In genomic region chr7:120163581-120164251, GRCm38 (mm10) we compare ENCODE assay signal across 28 mouse cellular contexts. TPM values are rescaled to one million over a fixed set of nuclear protein-coding genes. Genes with fewer than 3 reads are reported as not detected.
DNase-seq lines count a peak whose midpoint lies in the region; ATAC-seq and TF ChIP-seq lines count a peak whose summit lies in the region.
"Had no signal": no experiment of that assay in that cellular context is flagged by ENCODE, and none has a peak within 500 bp of the region (broad histone marks: within the 10 kb centered on the region; RNA-seq: fewer than 3 reads in every experiment).

No protein-coding gene starts in this region.

- H3K4me1 ChIP-seq in heart, embryonic 10.5 days: no peaks in the 10 kb centered on the region
- H3K4me1 ChIP-seq in midbrain, embryonic 11.5 days (ENCODE audit: control insufficient read depth, insufficient read depth, low read length): no peaks in the 10 kb centered on the region
- no peaks in the 10 kb centered on the region for H3K4me1 ChIP-seq in midbrain, postnatal 0 days (ENCODE audit: insufficient read depth, low read length)
- H3K4me1 ChIP-seq: heart, embryonic 15.5 days; intestine, embryonic 15.5 days; limb, embryonic 13.5 days; liver, embryonic 13.5 days; lung, embryonic 15.5 days; stomach, embryonic 15.5 days had no signal

- H3K4me2 ChIP-seq in midbrain, embryonic 11.5 days: no peak overlapping the region
- no peak overlapping the region for H3K4me2 ChIP-seq in midbrain, postnatal 0 days (ENCODE audit: low read depth, low read length, poor library complexity, severe bottlenecking)
- H3K4me2 ChIP-seq: heart, embryonic 15.5 days; intestine, embryonic 15.5 days; limb, embryonic 13.5 days; liver, embryonic 13.5 days; lung, embryonic 15.5 days; stomach, embryonic 15.5 days had no signal

- H3K27ac ChIP-seq in heart, embryonic 10.5 days: no peak overlapping the region
- H3K27ac ChIP-seq in midbrain, embryonic 11.5 days (ENCODE audit: low read depth, low read length): no peak overlapping the region
- no peak overlapping the region for H3K27ac ChIP-seq in midbrain, postnatal 0 days (ENCODE audit: low read depth, low read length)
- H3K27ac ChIP-seq: heart, embryonic 15.5 days; intestine, embryonic 15.5 days; limb, embryonic 13.5 days; liver, embryonic 13.5 days; lung, embryonic 15.5 days; macrophage; stomach, embryonic 15.5 days had no signal

- no peak overlapping the region for H3K4me3 ChIP-seq in heart, embryonic 10.5 days
- H3K4me3 ChIP-seq in midbrain, embryonic 11.5 days (ENCODE audit: low read depth, low read length): no peak overlapping the region
- no peak overlapping the region for H3K4me3 ChIP-seq in midbrain, postnatal 0 days (ENCODE audit: low read depth, low read length)
- H3K4me3 ChIP-seq: heart, embryonic 15.5 days; intestine, embryonic 15.5 days; limb, embryonic 13.5 days; liver, embryonic 13.5 days; lung, embryonic 15.5 days; stomach, embryonic 15.5 days had no signal

- TF ChIP-seq CTCF in midbrain, postnatal 0 days (IDR thresholded peaks at IDR 0.05): no peak

- H3K27me3 ChIP-seq in heart, embryonic 10.5 days (ENCODE audit: insufficient read depth, poor library complexity, severe bottlenecking): no peaks in the 10 kb centered on the region
- H3K27me3 ChIP-seq in midbrain, embryonic 11.5 days (ENCODE audit: control insufficient read depth, insufficient read depth, low read length): no peaks in the 10 kb centered on the region; the same call in 1 of the 2 replicates
- no peaks in the 10 kb centered on the region for H3K27me3 ChIP-seq in midbrain, postnatal 0 days (ENCODE audit: insufficient read depth, low read length)
- H3K27me3 ChIP-seq: heart, embryonic 15.5 days; intestine, embryonic 15.5 days; limb, embryonic 13.5 days; liver, embryonic 13.5 days; lung, embryonic 15.5 days; stomach, embryonic 15.5 days had no signal

- 89% methylated on average over 11 of the region's 11 CpGs for WGBS in heart, embryonic 10.5 days
- WGBS in midbrain, embryonic 11.5 days: 88% methylated on average over 11 of the region's 11 CpGs
- WGBS in midbrain, postnatal 0 days: 88% methylated on average over 11 of the region's 11 CpGs

- no peaks in the 10 kb centered on the region for H3K36me3 ChIP-seq in heart, embryonic 10.5 days
- no peaks in the 10 kb centered on the region for H3K36me3 ChIP-seq in midbrain, embryonic 11.5 days (ENCODE audit: control insufficient read depth, insufficient read depth, low read length)
- no peaks in the 10 kb centered on the region for H3K36me3 ChIP-seq in midbrain, postnatal 0 days (ENCODE audit: insufficient read depth, low read length)
- H3K36me3 ChIP-seq: heart, embryonic 15.5 days; intestine, embryonic 15.5 days; limb, embryonic 13.5 days; liver, embryonic 13.5 days; lung, embryonic 15.5 days; stomach, embryonic 15.5 days had no signal

- DNase-seq in heart, adult 11 months: peak; percentile 84
- no peak for DNase-seq in heart, embryonic 10.5 days (ENCODE audit: low spot score)
- peak; percentile 6 for DNase-seq in midbrain, embryonic 11.5 days (ENCODE audit: low spot score, missing footprints)
- DNase-seq in midbrain, postnatal 0 days (ENCODE audit: low spot score): no peak
- DNase-seq in kidney, postnatal 10 days: peak; percentile 57
- DNase-seq in retina, postnatal 1 day: no peak
- no peak for DNase-seq in thymus, postnatal 25 days
- DNase-seq: adrenal gland, adult 2 months; B cell, adult 2 months; cerebellum, adult 11 months; gastrocnemius, postnatal 25 days; layer of hippocampus, postnatal 36 days; liver, embryonic 13.5 days; thymus, postnatal 36 days had no signal

- ATAC-seq in midbrain, embryonic 11.5 days (ENCODE audit: low FRiP score): no peak
- no peak for ATAC-seq in midbrain, postnatal 0 days (ENCODE audit: low FRiP score)
- ATAC-seq: forebrain, embryonic 16.5 days; hindbrain, embryonic 16.5 days; midbrain, embryonic 16.5 days had no signal

- no peaks in the 10 kb centered on the region for H3K9me3 ChIP-seq in heart, embryonic 10.5 days
- no peaks in the 10 kb centered on the region for H3K9me3 ChIP-seq in midbrain, embryonic 11.5 days (ENCODE audit: control insufficient read depth, low read length)
- no peaks in the 10 kb centered on the region for H3K9me3 ChIP-seq in midbrain, postnatal 0 days (ENCODE audit: low read length)
- H3K9me3 ChIP-seq: heart, embryonic 15.5 days; intestine, embryonic 15.5 days; limb, embryonic 13.5 days; liver, embryonic 13.5 days; lung, embryonic 15.5 days; stomach, embryonic 15.5 days had no signal

- no peak overlapping the region for H3K9ac ChIP-seq in midbrain, embryonic 11.5 days (ENCODE audit: low read length)
- H3K9ac ChIP-seq in midbrain, postnatal 0 days (replicated peaks; ENCODE audit: low read length, poor library complexity, severe bottlenecking): no peak overlapping the region
- H3K9ac ChIP-seq: heart, embryonic 15.5 days; intestine, embryonic 15.5 days; limb, embryonic 13.5 days; liver, embryonic 13.5 days; lung, embryonic 15.5 days; stomach, embryonic 15.5 days had no signal

RNA-seq across cellular contexts. Expression of gene Anks4b, which starts 9.9 kb away (rescaled TPM):
- polyA plus RNA-seq in heart, embryonic 10.5 days (2016; fragmentation: Nextera tagmentation; extraction: Ambion mirVana): 0.06 TPM in 1 of 2 replicates, not detected in the other
- polyA plus RNA-seq in midbrain, embryonic 11.5 days (2014; fragmentation: Nextera tagmentation; extraction: Ambion mirVana): not detected in 2 replicates
- total RNA-seq in midbrain, postnatal 0 days (2014; rRNA removed): not detected in 2 replicates
- not detected in 2 replicates for polyA plus RNA-seq in midbrain, postnatal 0 days (2015; fragmentation: Nextera tagmentation; extraction: Ambion mirVana)
- total RNA-seq: hematopoietic stem cell, adult 5-6 weeks; MEL had no signal
- polyA plus RNA-seq: adrenal gland, adult 2 months; forebrain, embryonic 16.5 days; heart, embryonic 15.5 days; hindbrain, embryonic 16.5 days; limb, embryonic 13.5 days; lung, embryonic 15.5 days; macrophage; midbrain, embryonic 16.5 days; neural tube, embryonic 14.5 days had no signal

RNA-seq across cellular contexts. Expression of gene Zp2, which starts 18.6 kb away (rescaled TPM):
- not detected in 2 replicates for polyA plus RNA-seq in heart, embryonic 10.5 days (2016; fragmentation: Nextera tagmentation; extraction: Ambion mirVana)
- polyA plus RNA-seq in midbrain, embryonic 11.5 days (2014; fragmentation: Nextera tagmentation; extraction: Ambion mirVana): not detected in 2 replicates
- not detected in 2 replicates for total RNA-seq in midbrain, postnatal 0 days (2014; rRNA removed)
- not detected in 2 replicates for polyA plus RNA-seq in midbrain, postnatal 0 days (2015; fragmentation: Nextera tagmentation; extraction: Ambion mirVana)
- total RNA-seq: adrenal gland, adult 2 months; hematopoietic stem cell, adult 5-6 weeks; layer of hippocampus, postnatal 36 days; MEL had no signal
- polyA plus RNA-seq: adrenal gland, adult 2 months; forebrain, embryonic 16.5 days; hindbrain, embryonic 16.5 days; intestine, embryonic 15.5 days; liver, embryonic 13.5 days; lung, embryonic 15.5 days; macrophage; midbrain, embryonic 16.5 days; neural tube, embryonic 14.5 days; stomach, embryonic 15.5 days had no signal

RNA-seq across cellular contexts. Expression of gene Crym, which starts 38.2 kb away (rescaled TPM):
- polyA plus RNA-seq in heart, embryonic 10.5 days (2016; fragmentation: Nextera tagmentation; extraction: Ambion mirVana): 2.3 and 5.5 TPM in 2 replicates
- 27.3 and 28.9 TPM in 2 replicates for polyA plus RNA-seq in midbrain, embryonic 11.5 days (2014; fragmentation: Nextera tagmentation; extraction: Ambion mirVana)
- total RNA-seq in midbrain, postnatal 0 days (2014; rRNA removed): 17.4 and 26.6 TPM in 2 replicates
- polyA plus RNA-seq in midbrain, postnatal 0 days (2015; fragmentation: Nextera tagmentation; extraction: Ambion mirVana): 14.7 TPM in 2 replicates
- total RNA-seq: hematopoietic stem cell, adult 5-6 weeks; MEL had no signal
- polyA plus RNA-seq: macrophage had no signal

RNA-seq across cellular contexts. Expression of gene Abca14, which starts 40.0 kb away (rescaled TPM):
- polyA plus RNA-seq in heart, embryonic 10.5 days (2016; fragmentation: Nextera tagmentation; extraction: Ambion mirVana): 0.15 TPM in 1 of 2 replicates, not detected in the other
- 0.26 TPM in 1 of 2 replicates, not detected in the other for polyA plus RNA-seq in midbrain, embryonic 11.5 days (2014; fragmentation: Nextera tagmentation; extraction: Ambion mirVana)
- not detected in 2 replicates for total RNA-seq in midbrain, postnatal 0 days (2014; rRNA removed)
- polyA plus RNA-seq in midbrain, postnatal 0 days (2015; fragmentation: Nextera tagmentation; extraction: Ambion mirVana): not detected in 2 replicates
- total RNA-seq: adrenal gland, adult 2 months; gastrocnemius, postnatal 25 days; heart, adult 8-10 months; hematopoietic stem cell, adult 5-6 weeks; layer of hippocampus, adult 8-10 months; layer of hippocampus, postnatal 36 days; MEL had no signal
- polyA plus RNA-seq: adrenal gland, adult 2 months; forebrain, embryonic 16.5 days; heart, embryonic 15.5 days; hindbrain, embryonic 16.5 days; intestine, embryonic 15.5 days; limb, embryonic 13.5 days; lung, embryonic 15.5 days; macrophage; midbrain, embryonic 16.5 days; neural tube, embryonic 14.5 days; stomach, embryonic 15.5 days had no signal

Comparison
In these comparisons a context has a peak if more than half of its experiments do, and no peak if none do; other contexts are left out.
1. DNase-seq: peak in heart, adult 11 months (single experiment), midbrain, embryonic 11.5 days (single experiment) and kidney, postnatal 10 days (single experiment); none in heart, embryonic 10.5 days (single experiment), midbrain, postnatal 0 days (single experiment), retina, postnatal 1 day (single experiment) and thymus, postnatal 25 days (single experiment).